ENCODE assay signal across 27 mouse cellular contexts in genomic region chr10:122728172-122728571, GRCm38 (mm10). TPM values are rescaled to one million over a fixed set of nuclear protein-coding genes. Genes with fewer than 3 reads are reported as not detected.
A peak's percentile ranks its signal among the peaks of the same experiment; 100 is the strongest.
DNase-seq lines count a peak whose midpoint lies in the region; ATAC-seq and TF ChIP-seq lines count a peak whose summit lies in the region.
"Had no signal": no experiment of that assay in that cellular context is flagged by ENCODE, and none has a peak within 500 bp of the region (broad histone marks: within the 10 kb centered on the region; RNA-seq: fewer than 3 reads in every experiment).

No protein-coding gene starts in this region.

- no peaks in the 10 kb centered on the region for H3K4me1 ChIP-seq in hindbrain, embryonic 10.5 days (replicated peaks)
- H3K4me1 ChIP-seq in lung, postnatal 0 days (ENCODE audit: insufficient read depth, low read depth, low read length): no peaks in the 10 kb centered on the region
- H3K4me1 ChIP-seq: embryonic facial prominence, embryonic 12.5 days; embryonic facial prominence, embryonic 15.5 days; forebrain, embryonic 12.5 days; forebrain, embryonic 15.5 days; hindbrain, embryonic 12.5 days; hindbrain, embryonic 15.5 days had no signal

- H3K9me3 ChIP-seq in hindbrain, embryonic 10.5 days: no peaks in the 10 kb centered on the region
- H3K9me3 ChIP-seq in lung, postnatal 0 days (ENCODE audit: low read length): no peaks in the 10 kb centered on the region
- H3K9me3 ChIP-seq: embryonic facial prominence, embryonic 12.5 days; embryonic facial prominence, embryonic 15.5 days; forebrain, embryonic 12.5 days; forebrain, embryonic 15.5 days; heart, embryonic 13.5 days; hindbrain, embryonic 12.5 days; hindbrain, embryonic 15.5 days had no signal

- no peak for TF ChIP-seq CTCF in lung, postnatal 0 days (IDR thresholded peaks at IDR 0.05)

- H3K4me2 ChIP-seq in lung, postnatal 0 days (replicated peaks; ENCODE audit: low read depth, low read length): no peak overlapping the region
- H3K4me2 ChIP-seq: embryonic facial prominence, embryonic 12.5 days; embryonic facial prominence, embryonic 15.5 days; forebrain, embryonic 12.5 days; forebrain, embryonic 15.5 days; heart, embryonic 13.5 days; hindbrain, embryonic 12.5 days; hindbrain, embryonic 15.5 days had no signal

- TF ChIP-seq EP300 in lung, postnatal 0 days (IDR thresholded peaks at IDR 0.05): no peak

- no peak overlapping the region for H3K9ac ChIP-seq in lung, postnatal 0 days (replicated peaks; ENCODE audit: low read depth)
- H3K9ac ChIP-seq: embryonic facial prominence, embryonic 12.5 days; embryonic facial prominence, embryonic 15.5 days; forebrain, embryonic 12.5 days; forebrain, embryonic 15.5 days; heart, embryonic 13.5 days; hindbrain, embryonic 12.5 days; hindbrain, embryonic 15.5 days had no signal

- H3K27me3 ChIP-seq in hindbrain, embryonic 10.5 days (ENCODE audit: insufficient read depth, poor library complexity, severe bottlenecking): no peaks in the 10 kb centered on the region
- H3K27me3 ChIP-seq in lung, postnatal 0 days (replicated peaks; ENCODE audit: insufficient read depth, low read length): no peaks in the 10 kb centered on the region
- H3K27me3 ChIP-seq: embryonic facial prominence, embryonic 12.5 days; embryonic facial prominence, embryonic 15.5 days; forebrain, embryonic 12.5 days; forebrain, embryonic 15.5 days; heart, embryonic 13.5 days; hindbrain, embryonic 12.5 days; hindbrain, embryonic 15.5 days; Patski had no signal

- no peak overlapping the region for H3K4me3 ChIP-seq in hindbrain, embryonic 10.5 days
- H3K4me3 ChIP-seq in lung, postnatal 0 days (ENCODE audit: low read depth, low read length): no peak overlapping the region
- H3K4me3 ChIP-seq: embryonic facial prominence, embryonic 12.5 days; embryonic facial prominence, embryonic 15.5 days; forebrain, embryonic 12.5 days; forebrain, embryonic 15.5 days; gastrocnemius, adult 2 months; heart, embryonic 13.5 days; hindbrain, embryonic 12.5 days; hindbrain, embryonic 15.5 days had no signal

- peak; percentile 52 for DNase-seq in CD4-positive helper T cell, adult 2 months (ENCODE audit: low read depth, low spot score)
- DNase-seq in induced T-regulatory cell, adult 2 months (ENCODE audit: low read depth): peak; percentile 51
- DNase-seq in cerebellum, postnatal 36 days: no peak
- DNase-seq in hindbrain, embryonic 10.5 days (ENCODE audit: low spot score): no peak
- no peak for DNase-seq in lung, postnatal 0 days (ENCODE audit: low spot score)
- DNase-seq: adrenal gland, adult 8-10 months; adrenal gland, postnatal 25 days; cerebellum, adult 18-20 months; cerebellum, adult 9-10 months; cerebellum, postnatal 14 days; gastrocnemius, adult 2 months; gastrocnemius, postnatal 14 days; heart, adult 11 months; heart, postnatal 14 days; heart, postnatal 4 days; kidney, adult 18-20 months had no signal

- H3K27ac ChIP-seq in hindbrain, embryonic 10.5 days: no peak overlapping the region
- no peak overlapping the region for H3K27ac ChIP-seq in lung, postnatal 0 days (ENCODE audit: low read length)
- H3K27ac ChIP-seq: embryonic facial prominence, embryonic 12.5 days; embryonic facial prominence, embryonic 15.5 days; forebrain, embryonic 12.5 days; forebrain, embryonic 15.5 days; gastrocnemius, adult 2 months; heart, embryonic 13.5 days; hindbrain, embryonic 12.5 days; hindbrain, embryonic 15.5 days had no signal

- H3K36me3 ChIP-seq in hindbrain, embryonic 10.5 days: no peaks in the 10 kb centered on the region
- no peaks in the 10 kb centered on the region for H3K36me3 ChIP-seq in lung, postnatal 0 days (ENCODE audit: insufficient read depth, low read length)
- H3K36me3 ChIP-seq: embryonic facial prominence, embryonic 12.5 days; embryonic facial prominence, embryonic 15.5 days; forebrain, embryonic 12.5 days; forebrain, embryonic 15.5 days; G1E; heart, embryonic 13.5 days; hindbrain, embryonic 12.5 days; hindbrain, embryonic 15.5 days had no signal

- WGBS in hindbrain, embryonic 10.5 days: 87% methylated on average over 2 of the region's 2 CpGs
- WGBS in lung, postnatal 0 days: 75% methylated on average over 2 of the region's 2 CpGs

- peak; percentile 55 for ATAC-seq in CD4-positive, CD25-positive, alpha-beta regulatory T cell, adult 4 months
- no peak for ATAC-seq in lung, postnatal 0 days
- ATAC-seq: forebrain, embryonic 15.5 days; intestine, embryonic 16.5 days; Patski had no signal

RNA-seq across cellular contexts. Expression of gene Ppm1h, which starts 49.6 kb away (rescaled TPM):
- 10 to 100 TPM; 50.3 to 52.7 TPM for polyA plus RNA-seq in CD4-positive, CD25-positive, alpha-beta regulatory T cell, adult 4 months (2017; shearing (Covaris generic))
- polyA plus RNA-seq in hindbrain, embryonic 10.5 days (2016; fragmentation: Nextera tagmentation; extraction: Ambion mirVana): 3.7 and 5.8 TPM in 2 replicates
- 10.4 and 12.2 TPM in 2 replicates for polyA plus RNA-seq in lung, postnatal 0 days (2015; fragmentation: Nextera tagmentation; extraction: Ambion mirVana)
- polyA plus RNA-seq: G1E had no signal

Comparison
In these comparisons a context has a peak if more than half of its experiments do, and no peak if none do; other contexts are left out.
1. DNase-seq: peak in CD4-positive helper T cell, adult 2 months (single experiment) and induced T-regulatory cell, adult 2 months (single experiment); none in cerebellum, postnatal 36 days (0 of 2), hindbrain, embryonic 10.5 days (single experiment) and lung, postnatal 0 days (single experiment).